Comparison of ENCODE assay signal across 19 mouse cellular contexts in genomic region chr14:118464401-118464800, GRCm38 (mm10).
DNase-seq lines count a peak whose midpoint lies in the region; ATAC-seq lines count a peak whose summit lies in the region.
"Had no signal": no experiment of that assay in that cellular context is flagged by ENCODE, and none has a peak within 500 bp of the region (broad histone marks: within the 10 kb centered on the region; RNA-seq: fewer than 3 reads in every experiment).

No protein-coding gene starts in this region.

- H3K9me3 ChIP-seq in heart, embryonic 11.5 days (replicated peaks; ENCODE audit: control insufficient read depth, low read length), result no peaks in the 10 kb centered on the region
- H3K9me3 ChIP-seq in heart, embryonic 10.5 days, result no peaks in the 10 kb centered on the region
- H3K9me3 ChIP-seq: G1E had no signal

- no peak overlapping the region for H3K4me3 ChIP-seq in heart, embryonic 11.5 days (ENCODE audit: low read depth, low read length)
- no peak overlapping the region for H3K4me3 ChIP-seq in heart, embryonic 10.5 days

- no peak overlapping the region for H3K27ac ChIP-seq in heart, embryonic 11.5 days (ENCODE audit: low read depth, low read length)
- no peak overlapping the region for H3K27ac ChIP-seq in heart, embryonic 10.5 days

- no peaks in the 10 kb centered on the region for H3K27me3 ChIP-seq in heart, embryonic 11.5 days (ENCODE audit: control insufficient read depth, insufficient read depth, low read length)
- peaks cover 5% of the 10 kb centered on the region; the same call in 1 of the 2 replicates for H3K27me3 ChIP-seq in heart, embryonic 10.5 days (ENCODE audit: insufficient read depth, poor library complexity, severe bottlenecking)
- H3K27me3 ChIP-seq: CH12.LX had no signal

- 79% methylated on average over 3 of the region's 3 CpGs for WGBS in heart, embryonic 11.5 days (ENCODE audit: insufficient replicate concordance)
- WGBS in heart, embryonic 10.5 days, result 78% methylated on average over 3 of the region's 3 CpGs

- no peak for ATAC-seq in heart, embryonic 11.5 days (replicated peaks; ENCODE audit: insufficient number of reproducible peaks, low FRiP score, low TSS enrichment)
- ATAC-seq: activated CD4-positive, CD25-positive, alpha-beta regulatory T cell, adult 4 months; CD4-positive, CD25-positive, alpha-beta regulatory T cell, adult 4 months; Patski had no signal

- DNase-seq in heart, adult 11 months, result peak; percentile 55
- DNase-seq in heart, embryonic 10.5 days (ENCODE audit: low spot score), result peak; percentile 52
- no peak for DNase-seq in heart, adult 8-10 months (ENCODE audit: low spot score)
- DNase-seq: adrenal gland, adult 2 months; adrenal gland, adult 8-10 months; adrenal gland, postnatal 10 days; adrenal gland, postnatal 14 days; adrenal gland, postnatal 25 days; adrenal gland, postnatal 36 days; B cell, adult 2 months; cerebellum, adult 11 months; cerebellum, adult 11-12 months; cerebellum, adult 18-20 months had no signal

- no peak overlapping the region for H3K4me2 ChIP-seq in heart, embryonic 11.5 days

- H3K4me1 ChIP-seq in heart, embryonic 11.5 days (ENCODE audit: control insufficient read depth, insufficient read depth, low read length), result no peaks in the 10 kb centered on the region
- H3K4me1 ChIP-seq in heart, embryonic 10.5 days, result no peaks in the 10 kb centered on the region

- H3K36me3 ChIP-seq in heart, embryonic 11.5 days (ENCODE audit: control insufficient read depth, insufficient read depth, low read length), result no peaks in the 10 kb centered on the region
- no peaks in the 10 kb centered on the region for H3K36me3 ChIP-seq in heart, embryonic 10.5 days
- H3K36me3 ChIP-seq: G1E had no signal

- H3K9ac ChIP-seq in heart, embryonic 11.5 days (ENCODE audit: low read depth, low read length), result no peak overlapping the region
